Mouse (Mus musculus): ENCODE data around the gene Setx.

Setx gene

DNA sequence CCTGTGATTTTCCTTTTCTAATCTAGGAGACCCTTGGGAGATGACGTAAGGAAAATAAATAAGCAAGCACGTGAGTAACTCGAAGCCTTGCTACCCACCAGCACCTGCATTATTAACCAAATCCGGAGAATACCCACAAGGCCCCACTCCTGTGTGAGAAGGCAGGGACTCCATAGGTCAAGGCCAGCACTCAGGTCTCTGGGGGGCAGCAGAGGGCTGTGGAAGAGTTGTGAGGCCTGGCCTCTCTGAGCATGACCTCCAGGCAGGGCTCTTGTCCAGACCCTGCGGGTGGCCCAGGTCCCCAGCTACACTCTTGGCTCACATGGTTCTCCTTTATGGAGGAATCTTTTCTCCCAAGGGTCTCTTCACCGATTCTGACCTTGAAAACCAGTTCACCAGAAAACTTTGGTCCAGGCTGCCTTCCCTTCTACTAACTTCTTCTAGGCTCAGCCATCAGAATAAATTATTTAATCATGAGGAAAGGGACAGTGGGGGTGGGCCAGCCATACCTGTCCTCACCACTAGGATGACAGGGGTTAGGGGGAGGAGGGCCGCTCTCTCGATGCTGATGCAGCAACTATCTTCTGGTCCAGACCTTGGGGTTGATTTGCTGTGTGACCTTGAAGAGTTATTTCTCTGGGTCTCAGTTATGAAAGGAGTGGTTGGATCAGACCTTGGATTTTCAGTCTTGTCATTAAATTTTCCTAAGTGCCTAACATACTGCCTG, 92.5 kb downstream of the Setx start:
- DNase-seq (ENCODE audit: extremely low spot score, low read depth, low spot score): no peak

DNA sequence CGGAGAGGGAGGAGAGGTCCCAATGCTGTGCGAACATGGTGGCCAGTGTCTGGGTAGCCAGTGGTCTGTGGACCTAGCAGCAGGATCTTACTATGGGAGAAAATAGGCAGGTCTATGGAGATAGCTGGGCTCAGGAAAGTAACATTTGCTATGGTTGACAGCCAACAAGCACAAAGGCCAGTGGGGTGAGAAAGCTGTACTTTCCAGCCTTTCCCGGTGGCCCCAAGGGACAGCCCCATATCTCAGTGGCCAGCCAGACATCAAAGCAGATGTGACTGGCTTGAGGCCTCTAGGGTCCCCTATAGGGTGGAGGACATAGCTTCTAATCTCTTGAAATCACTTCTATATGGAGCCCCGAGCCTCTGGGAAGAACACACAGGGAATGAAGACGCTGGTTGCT, 93.1 kb downstream of the Setx start:
- no peak for DNase-seq (ENCODE audit: extremely low spot score, low read depth, low spot score)

DNA sequence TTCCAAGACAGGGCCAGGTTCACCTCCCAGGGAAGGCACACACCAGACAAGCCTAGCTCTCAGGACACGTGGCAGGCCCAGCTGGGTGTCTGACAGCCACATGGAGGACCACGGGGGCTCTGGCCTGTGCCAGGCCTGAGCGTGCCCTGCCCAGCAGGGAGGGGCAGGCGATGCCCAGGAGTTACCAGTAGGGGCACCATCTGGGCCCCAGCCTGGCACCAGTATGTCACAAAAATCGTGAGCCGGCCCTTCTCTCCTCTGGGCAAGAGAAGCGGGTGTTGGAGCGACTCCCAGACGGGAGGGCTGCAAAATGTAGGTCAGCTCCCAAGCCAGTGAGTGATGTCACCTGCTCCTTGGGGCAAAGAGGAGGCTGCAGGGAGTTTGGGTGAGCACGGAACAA, 93.9 kb downstream of the Setx start:
- DNase-seq (ENCODE audit: extremely low spot score, low read depth, low spot score): no peak

DNA sequence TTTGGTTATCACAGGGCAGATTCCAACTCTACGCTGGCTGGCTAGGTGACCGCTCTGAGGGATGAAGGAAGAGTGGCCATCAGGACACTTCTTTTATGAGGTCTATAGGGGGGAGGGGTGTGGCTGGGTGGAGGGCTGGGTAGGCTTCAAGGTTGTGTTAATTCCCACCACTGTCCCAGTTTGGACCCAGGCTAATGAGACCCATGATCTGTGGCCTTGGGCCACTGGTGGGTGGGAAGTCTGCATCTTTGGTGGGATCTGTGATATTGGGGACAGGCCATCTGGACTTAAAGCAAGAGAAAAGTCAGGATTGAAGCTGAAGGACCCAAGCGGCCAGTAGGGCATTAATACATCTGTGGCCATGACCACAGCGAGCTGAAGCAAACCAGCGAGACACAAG, 94.8 kb downstream of the Setx start:
- no peak for DNase-seq (ENCODE audit: extremely low spot score, low read depth, low spot score)

DNA sequence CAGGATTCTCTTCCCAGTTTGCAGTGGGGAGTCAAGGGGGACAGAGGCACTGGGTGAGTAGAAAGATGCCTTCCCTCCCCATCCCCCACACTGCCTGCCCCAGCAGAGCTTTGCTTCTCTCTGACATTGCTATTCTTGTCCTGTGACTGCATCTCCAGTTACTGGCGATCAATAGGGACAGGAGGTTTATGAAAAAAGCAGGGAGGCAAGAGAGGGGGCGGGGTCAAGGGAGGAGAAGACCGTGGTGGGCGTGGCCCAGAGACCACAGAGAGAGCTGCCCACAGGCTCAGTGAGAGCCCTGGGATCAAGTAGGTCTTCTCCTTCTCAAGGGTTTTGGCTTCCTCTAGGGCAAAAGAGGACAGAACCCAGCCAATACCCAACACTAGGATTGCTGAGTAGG, 98.3 kb downstream of the Setx start:
- DNase-seq (ENCODE audit: extremely low spot score, low read depth, low spot score): no peak

DNA sequence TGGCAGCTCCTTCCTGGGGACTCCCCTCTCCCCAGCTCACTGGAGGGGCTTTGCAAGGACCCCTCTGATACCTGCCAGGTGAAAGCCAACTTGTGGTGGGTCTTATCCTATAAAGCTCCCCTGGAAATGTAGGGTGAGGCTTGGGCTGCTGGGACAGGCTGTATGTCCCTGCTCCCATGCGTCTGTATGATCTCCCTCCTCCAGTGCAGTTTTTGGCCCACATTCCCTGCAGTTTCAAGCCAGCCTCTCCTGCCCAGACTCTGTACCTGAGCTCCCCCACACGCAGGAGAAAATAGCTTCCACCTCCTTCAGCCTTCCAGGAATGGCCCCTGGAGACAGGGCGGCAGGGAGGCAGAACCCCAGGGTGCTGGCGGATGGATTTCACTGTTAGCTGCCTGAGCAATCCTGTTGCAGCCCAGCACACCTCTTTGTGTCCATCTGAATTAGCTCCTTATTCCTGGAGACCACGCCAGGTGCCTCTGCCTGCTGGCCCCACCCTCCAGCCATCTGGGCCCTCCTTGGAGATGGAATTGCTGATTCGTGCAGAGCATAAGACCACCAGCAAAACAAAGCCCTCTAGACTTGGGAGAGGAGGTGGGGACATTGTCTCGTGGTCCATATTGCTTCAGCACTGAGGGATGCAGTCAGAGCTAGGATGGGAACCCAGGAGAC, 99.7 kb downstream of the Setx start:
- no peak for DNase-seq (ENCODE audit: extremely low spot score, low read depth, low spot score)

DNA sequence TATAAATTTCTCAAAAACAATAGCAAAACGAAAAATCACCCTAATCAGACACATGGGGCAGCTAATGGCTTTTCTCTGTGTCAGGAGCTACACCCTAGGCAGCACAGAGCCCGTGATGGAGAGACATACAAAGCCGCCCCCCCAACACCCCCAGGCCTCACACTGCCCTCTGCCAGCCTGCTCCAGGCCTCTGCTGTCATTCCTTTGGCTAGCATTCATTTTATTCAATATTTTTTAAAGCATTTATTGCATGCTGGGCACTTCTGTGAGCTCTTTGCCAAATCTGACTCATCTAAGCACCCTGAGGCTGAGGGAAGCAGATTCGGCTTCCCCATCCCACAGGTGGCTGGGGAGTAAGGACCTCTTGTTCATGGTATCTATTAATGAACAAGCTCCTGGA, 102.7 kb downstream of the Setx start:
- no peak for DNase-seq (ENCODE audit: extremely low spot score, low read depth, low spot score)

DNA sequence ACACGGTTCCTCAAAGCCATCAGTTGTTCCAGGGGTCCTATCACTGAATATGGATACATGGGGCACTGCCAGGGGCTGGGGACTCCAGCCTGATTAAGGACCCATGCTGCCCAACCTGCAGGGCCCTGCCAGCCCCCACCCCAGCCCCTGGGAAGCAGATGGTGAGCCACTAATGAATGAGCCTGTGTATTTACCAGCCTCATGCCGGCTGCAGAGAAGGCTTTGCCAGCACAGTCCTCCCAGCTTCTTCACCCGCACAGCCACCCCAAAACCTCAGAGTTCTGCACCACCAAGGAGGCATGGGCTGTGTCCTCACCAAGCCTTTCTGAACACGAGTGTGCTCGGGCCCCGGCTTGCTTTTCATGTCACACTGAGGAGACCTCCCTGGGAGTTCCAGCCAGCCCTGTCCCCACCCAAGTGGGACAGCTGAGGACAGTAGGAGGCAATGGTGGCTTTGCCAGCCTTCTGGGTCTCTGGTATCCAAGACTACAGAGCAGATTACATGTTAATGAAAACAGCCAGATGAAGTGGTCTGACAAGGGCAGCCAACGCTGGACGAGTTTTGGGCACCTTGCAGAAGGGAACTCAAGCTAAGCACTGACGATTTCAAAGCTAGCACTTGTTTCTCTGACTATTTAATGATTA, 106.3 kb downstream of the Setx start:
- DNase-seq (ENCODE audit: extremely low spot score, low read depth, low spot score): no peak
